Mouse (Mus musculus) gastrocnemius, postnatal 36 days (tissue): ENCODE measurements around the gene Mapkbp1. TPM values are rescaled to one million over a fixed set of nuclear protein-coding genes. Genes with fewer than 3 reads are reported as not detected.
A peak's percentile ranks its signal among the peaks of the same experiment; 100 is the strongest.

Experiments
- DNase-seq, 2 experiments: peaks; one replicate each; pipeline ENCODE4 v3.0.0; 2022
- intact Hi-C: fragments of 180-260 bp; cut with DNase I; formaldehyde crosslinking; loops from one replicate; pipeline ENCODE4 v1.15.1; 2025
- long read RNA-seq, 2 experiments: library from polyadenylated mRNA; stranded (forward); transcript quantifications; one replicate each; pipeline ENCODE4 v2.0.0; 2021
- total RNA-seq, 2 experiments: library from RNA; stranded (reverse); gene quantifications; 2 replicates each; pipeline ENCODE4 v1.2.3; 2021

Gene Mapkbp1
- total RNA-seq = 1 to 10 TPM; 6.2 to 8.1 TPM
- long read RNA-seq, experiment 1, partial matches to known transcripts = 0 of 1 reads
- long read RNA-seq, experiment 1, other reads (novel, unspliced or antisense) = 1 of 1 reads
- long read RNA-seq, experiment 2, partial matches to known transcripts = 2 of 2 reads
- long read RNA-seq, experiment 2, other reads (novel, unspliced or antisense) = 0 of 2 reads

- intact Hi-C loops = no loop called here
- no peak for DNase-seq
These were observed at the start of gene Mapkbp1 for GRCm38 (mm10) chr2:119972537-119972879. Gene Mapkbp1, plus strand, starts transcription at chr2:119972699.

GRCm38 (mm10) chr2:119970571-119970970 lies 1.9 kb upstream of the Mapkbp1 start:
- no peak for DNase-seq
- intact Hi-C loops = loop anchor here (1.0 kb wide), 1 partner anchor 42 kb away; no protein-coding TSS in a partner anchor

GRCm38 (mm10) chr2:119971316-119971715 lies 1.2 kb upstream of the Mapkbp1 start:
- DNase-seq = no peak
- intact Hi-C loops = no loop called here

- intact Hi-C loops = no loop called here
- peak; percentile 92 to 94 for DNase-seq
These were observed 512 bp upstream of the Mapkbp1 start for GRCm38 (mm10) chr2:119971837-119972536.

- DNase-seq = no peak
- intact Hi-C loops = no loop called here
These were observed 8.0 kb downstream of the Mapkbp1 start for GRCm38 (mm10) chr2:119980343-119980986.

GRCm38 (mm10) chr2:119981631-119982030 lies 9.1 kb downstream of the Mapkbp1 start:
- no peak for DNase-seq
- intact Hi-C loops = no loop called here

- intact Hi-C loops = no loop called here
- DNase-seq = no peak
These were observed 13.4 kb downstream of the Mapkbp1 start for GRCm38 (mm10) chr2:119985871-119986270.

- no peak for DNase-seq
- intact Hi-C loops = no loop called here
These were observed 13.9 kb downstream of the Mapkbp1 start for GRCm38 (mm10) chr2:119986369-119986768.

- intact Hi-C loops = no loop called here
- DNase-seq = no peak
These were observed 14.9 kb downstream of the Mapkbp1 start for GRCm38 (mm10) chr2:119987441-119987840.

GRCm38 (mm10) chr2:119988952-119989351 lies 16.5 kb downstream of the Mapkbp1 start:
- no peak for DNase-seq
- intact Hi-C loops = no loop called here

GRCm38 (mm10) chr2:119990881-119991280 lies 18.4 kb downstream of the Mapkbp1 start:
- no peak for DNase-seq
- intact Hi-C loops = no loop called here

- intact Hi-C loops = no loop called here
These were observed 19.9 kb downstream of the Mapkbp1 start for GRCm38 (mm10) chr2:119992349-119992748.

GRCm38 (mm10) chr2:119993515-119993914 lies 21.0 kb downstream of the Mapkbp1 start:
- no peak for DNase-seq
- intact Hi-C loops = no loop called here

More at GRCm38 (mm10) chr2:119992349-119992748, 19.9 kb downstream of the Mapkbp1 start:
- peak in 1 of 2 experiments; percentile 21 for DNase-seq

- no peak for DNase-seq
- intact Hi-C loops = no loop called here
These were observed 22.3 kb downstream of the Mapkbp1 start for GRCm38 (mm10) chr2:119994839-119995238.

- intact Hi-C loops = no loop called here
- no peak for DNase-seq
These were observed 23.1 kb downstream of the Mapkbp1 start for GRCm38 (mm10) chr2:119995391-119996281.

- no peak for DNase-seq
- intact Hi-C loops = no loop called here
These were observed 24.9 kb downstream of the Mapkbp1 start for GRCm38 (mm10) chr2:119997354-119997753.

GRCm38 (mm10) chr2:119999731-120000130 lies 27.2 kb downstream of the Mapkbp1 start:
- no peak for DNase-seq
- intact Hi-C loops = no loop called here

- intact Hi-C loops = no loop called here
These were observed 28.5 kb downstream of the Mapkbp1 start for GRCm38 (mm10) chr2:120000882-120001584.

GRCm38 (mm10) chr2:120001956-120002355 lies 29.5 kb downstream of the Mapkbp1 start:
- DNase-seq = no peak
- intact Hi-C loops = no loop called here

More at GRCm38 (mm10) chr2:120000882-120001584, 28.5 kb downstream of the Mapkbp1 start:
- no peak for DNase-seq

GRCm38 (mm10) chr2:120003970-120004369 lies 31.5 kb downstream of the Mapkbp1 start:
- DNase-seq = no peak
- intact Hi-C loops = no loop called here
